Mouse (Mus musculus) liver, embryonic 14.5 days (tissue): ENCODE results near the gene Slc35b1.

Source experiments
- CTCF ChIP-seq: IDR thresholded peaks from 2 replicates; pipeline ENCODE4 v1.5.1; 2016; ENCODE audit warnings: antibody characterized with exemption, low read depth, control low read depth
- EP300 ChIP-seq: IDR thresholded peaks from 2 replicates; pipeline ENCODE4 v1.6.1; 2016; ENCODE audit warnings: antibody characterized with exemption, low read depth

GRCm38 (mm10) chr11:95356039-95356438 is 28.5 kb upstream of the Slc35b1 start:
- TF ChIP-seq CTCF (no peak), EP300 (no peak)
